Mouse (Mus musculus): ENCODE data around the gene Olfr284. TPM values are rescaled to one million over a fixed set of nuclear protein-coding genes. Genes with fewer than 3 reads are reported as not detected.
A peak's percentile ranks its signal among the peaks of the same experiment; 100 is the strongest.

Olfr284 gene
- total RNA-seq (2021), result not detected

- no peak for DNase-seq (ENCODE audit: extremely low spot score in 1 of 2, low spot score in 1 of 2)
These were observed at the start of gene Olfr284 for GRCm38 (mm10) chr15:98340887-98341286. TSS of gene Olfr284 (minus strand) at chr15:98340987.

GRCm38 (mm10) chr15:98389796-98390195 lies 49.0 kb upstream of the Olfr284 start:
- DNase-seq (ENCODE audit: extremely low spot score in 1 of 2, low spot score in 1 of 2), result peak; percentile 60 to 80

DNA sequence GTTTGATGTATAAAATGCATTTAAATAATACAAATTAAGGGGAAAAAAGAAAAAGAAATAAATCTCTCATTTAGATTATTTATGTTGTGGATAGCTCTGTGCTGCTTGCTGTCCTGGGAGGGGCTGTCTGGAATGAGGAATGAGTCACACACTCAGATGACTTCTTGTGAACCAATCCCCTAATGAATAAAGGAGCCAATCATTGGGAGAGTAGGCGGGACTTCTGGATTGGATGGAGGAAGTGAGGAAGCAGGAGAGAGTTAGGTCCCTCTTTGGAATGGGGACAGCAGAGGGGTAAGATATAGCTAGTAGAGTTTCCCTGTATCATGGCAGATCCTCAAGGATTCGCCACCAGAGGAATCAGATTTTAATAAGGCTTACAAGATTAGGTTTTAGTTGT lies 46.8 kb upstream of the Olfr284 start:
- DNase-seq (ENCODE audit: extremely low spot score in 1 of 2, low spot score in 1 of 2), result no peak

GRCm38 (mm10) chr15:98380846-98381245 lies 40.1 kb upstream of the Olfr284 start, which contains the start of gene Olfr283:
TSS of gene Olfr283 (minus strand) at chr15:98380946.
- DNase-seq (ENCODE audit: extremely low spot score in 1 of 2, low spot score in 1 of 2), result no peak

DNA sequence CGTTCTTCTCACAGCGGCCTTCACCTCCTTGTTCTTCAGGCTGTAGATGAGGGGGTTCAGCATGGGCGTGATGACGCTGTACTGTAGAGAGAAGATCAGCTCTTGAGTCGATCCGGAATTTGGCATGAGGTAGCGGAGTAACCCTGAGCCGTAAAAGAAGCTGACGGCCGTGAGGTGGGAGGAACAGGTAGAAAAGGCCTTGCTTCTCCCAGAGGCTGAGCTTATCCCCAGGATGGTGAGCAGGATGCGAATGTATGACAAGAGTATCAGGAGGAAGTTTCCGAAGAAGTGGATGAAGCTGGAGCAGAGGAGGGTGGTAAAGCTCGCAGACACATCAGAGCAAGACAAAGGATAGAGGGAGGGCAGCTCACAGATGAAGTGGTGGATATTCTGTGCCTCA lies 37.4 kb upstream of the Olfr284 start:
- no peak for DNase-seq (ENCODE audit: extremely low spot score in 1 of 2, low spot score in 1 of 2)

DNA sequence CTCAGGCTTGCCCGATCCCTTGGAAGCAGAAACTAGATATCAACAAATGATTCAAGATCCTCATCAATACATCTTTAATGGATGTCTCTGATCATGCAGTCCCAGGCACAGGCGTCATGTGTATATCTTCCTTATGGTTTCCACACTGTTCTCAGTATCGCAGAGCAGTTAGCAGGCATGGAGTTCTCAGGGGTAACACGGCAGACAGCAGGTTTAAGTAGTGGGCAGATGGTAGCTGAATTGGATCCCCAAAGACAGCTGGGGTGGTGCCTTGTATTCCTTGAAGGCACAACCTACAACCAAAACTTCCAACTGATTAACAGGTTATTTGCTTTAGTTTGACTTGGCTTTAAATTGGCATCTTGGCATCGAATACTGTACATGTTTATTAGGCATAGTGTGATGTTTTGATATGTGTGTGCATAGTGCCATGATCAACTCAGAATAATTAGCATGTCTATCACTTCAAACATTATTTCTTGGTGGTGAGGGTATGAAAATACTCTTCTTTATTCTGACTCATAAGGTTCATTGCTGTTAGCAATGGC lies 23.5 kb downstream of the Olfr284 start, which contains the start of gene Olfr285:
Gene Olfr285, minus strand, starts transcription at position 177 of the 548 bp plus-strand sequence.
- DNase-seq (ENCODE audit: extremely low spot score in 1 of 2, low spot score in 1 of 2), result no peak

GRCm38 (mm10) chr15:98315703-98316102 lies 25.1 kb downstream of the Olfr284 start:
- no peak for DNase-seq (ENCODE audit: extremely low spot score in 1 of 2, low spot score in 1 of 2)

- peak; percentile 38 to 51 for DNase-seq (ENCODE audit: extremely low spot score in 1 of 2, low spot score in 1 of 2)
These were observed 44.9 kb downstream of the Olfr284 start, which contains the start of gene Zfp641 for GRCm38 (mm10) chr15:98295628-98296551. TSS of gene Zfp641 (minus strand) at chr15:98296161.

DNA sequence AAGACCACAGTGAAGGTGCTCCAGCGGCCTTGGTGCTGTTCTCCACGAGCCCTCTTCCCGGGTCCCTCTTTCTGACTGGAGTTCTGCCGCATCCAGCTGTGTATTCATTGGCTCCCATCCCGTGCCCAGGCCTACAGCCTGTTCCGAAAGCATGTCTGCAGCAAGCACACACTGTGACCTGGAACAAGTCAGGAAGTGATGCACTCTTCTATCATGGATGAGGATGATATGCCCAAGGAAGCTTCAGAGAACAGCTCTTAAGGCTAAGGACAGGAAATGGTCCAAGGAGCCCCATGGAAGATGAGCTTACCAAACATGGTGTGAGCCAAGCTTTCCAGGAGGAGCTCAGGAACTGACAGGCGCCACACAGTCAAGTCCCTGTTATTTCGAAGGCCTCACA lies 47.1 kb downstream of the Olfr284 start:
- DNase-seq (ENCODE audit: extremely low spot score in 1 of 2, low spot score in 1 of 2), result no peak

Other genes with a start within 250 kb of the Olfr284 start
- 100 to 1,000 TPM; 348 to 370 TPM for gene Pfkm, start 248.4 kb downstream of the Olfr284 start, total RNA-seq (2021)
- gene Senp1, start 247.2 kb downstream of the Olfr284 start, total RNA-seq (2021), result 10 to 100 TPM; 10.8 to 12.6 TPM
- gene Asb8, start 175.4 kb downstream of the Olfr284 start, total RNA-seq (2021), result 10 to 100 TPM; 48.7 to 53.0 TPM
- gene Ccdc184, start 173.8 kb downstream of the Olfr284 start, total RNA-seq (2021), result 10 to 100 TPM; 10.9 to 12.4 TPM
- gene Olfr288, start 145.4 kb downstream of the Olfr284 start, total RNA-seq (2021), result not detected
- under 1 TPM in 1 of 2 experiments, not detected in 1; 0.15 TPM for gene Gm44579, start 120.0 kb downstream of the Olfr284 start, total RNA-seq (2021)
- 1 to 10 TPM; 3.6 to 5.3 TPM for gene Olfr287, start 119.9 kb downstream of the Olfr284 start, total RNA-seq (2021)
- gene Olfr286, start 106.5 kb downstream of the Olfr284 start, total RNA-seq (2021), result not detected
- gene H1fnt, start 83.7 kb downstream of the Olfr284 start, total RNA-seq (2021), result not detected
- gene Zfp641, start 44.8 kb downstream of the Olfr284 start, total RNA-seq (2021), result 1 to 10 TPM; 5.9 to 6.8 TPM
- not detected for gene Olfr285, start 23.6 kb downstream of the Olfr284 start, total RNA-seq (2021)
- not detected for gene Olfr283, start 40.0 kb upstream of the Olfr284 start, total RNA-seq (2021)
- gene Olfr282, start 90.2 kb upstream of the Olfr284 start, total RNA-seq (2021), result not detected
- not detected for gene Olfr281, start 111.6 kb upstream of the Olfr284 start, total RNA-seq (2021)
- not detected for gene OR5BS1P, start 128.9 kb upstream of the Olfr284 start, total RNA-seq (2021)
- gene Lalba, start 141.7 kb upstream of the Olfr284 start, total RNA-seq (2021), result not detected
- gene Olfr279, start 151.4 kb upstream of the Olfr284 start, total RNA-seq (2021), result under 1 TPM; 0.07 to 0.16 TPM
- gene Kansl2, start 193.3 kb upstream of the Olfr284 start, total RNA-seq (2021), result 10 to 100 TPM; 59.5 to 59.7 TPM
- gene Ccnt1, start 229.9 kb upstream of the Olfr284 start, total RNA-seq (2021), result 10 to 100 TPM; 40.1 to 45.0 TPM
- under 1 TPM in 1 of 2 experiments, not detected in 1; 0.73 TPM for gene 4930415O20Rik, start 230.0 kb upstream of the Olfr284 start, total RNA-seq (2021)